Mouse (Mus musculus): ENCODE measurements around the gene Dazap1.
A peak's percentile ranks its signal among the peaks of the same experiment; 100 is the strongest.

The Dazap1 gene

DNA sequence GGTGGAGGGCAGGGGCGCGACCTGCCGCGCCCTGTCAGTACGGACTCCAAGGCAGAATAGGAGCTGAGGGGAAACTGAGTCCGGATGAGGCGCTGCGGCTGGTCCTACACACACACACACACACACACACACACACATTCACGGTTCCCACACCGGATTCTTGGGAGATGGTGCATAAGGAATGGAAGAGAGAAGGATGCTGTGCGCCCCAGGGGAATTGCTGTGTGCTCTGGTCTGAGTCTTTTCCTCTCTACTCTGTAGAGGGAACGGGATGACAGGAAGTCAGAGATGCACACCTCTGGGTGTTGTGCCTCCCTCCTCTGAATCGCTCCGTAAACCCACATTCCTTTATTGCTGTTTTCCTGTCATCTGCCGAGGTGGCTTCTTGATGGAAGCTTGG is 38.0 kb downstream of the Dazap1 start:
- peak; percentile 68 to 75 for DNase-seq

DNA sequence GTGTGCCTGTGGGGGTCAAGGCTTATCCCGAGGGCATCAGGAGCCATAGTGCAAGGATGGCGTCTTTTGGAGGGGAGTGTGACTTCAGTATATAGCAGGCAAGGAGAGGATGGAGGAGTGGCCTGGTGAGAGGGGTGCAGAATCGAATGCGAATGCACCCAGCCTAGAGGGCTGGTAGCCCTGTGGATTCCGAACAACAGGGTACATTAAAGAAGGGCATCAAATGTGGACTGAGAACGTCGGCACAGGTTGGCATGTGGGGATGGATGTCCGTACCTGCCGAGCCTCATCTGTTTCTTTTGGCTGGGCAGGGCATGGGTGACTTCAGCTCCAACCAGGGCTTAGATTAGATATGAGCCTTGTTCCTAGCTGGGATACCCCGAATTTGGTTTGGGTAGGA is 38.5 kb downstream of the Dazap1 start:
- peak; percentile 49 to 60 for DNase-seq

DNA sequence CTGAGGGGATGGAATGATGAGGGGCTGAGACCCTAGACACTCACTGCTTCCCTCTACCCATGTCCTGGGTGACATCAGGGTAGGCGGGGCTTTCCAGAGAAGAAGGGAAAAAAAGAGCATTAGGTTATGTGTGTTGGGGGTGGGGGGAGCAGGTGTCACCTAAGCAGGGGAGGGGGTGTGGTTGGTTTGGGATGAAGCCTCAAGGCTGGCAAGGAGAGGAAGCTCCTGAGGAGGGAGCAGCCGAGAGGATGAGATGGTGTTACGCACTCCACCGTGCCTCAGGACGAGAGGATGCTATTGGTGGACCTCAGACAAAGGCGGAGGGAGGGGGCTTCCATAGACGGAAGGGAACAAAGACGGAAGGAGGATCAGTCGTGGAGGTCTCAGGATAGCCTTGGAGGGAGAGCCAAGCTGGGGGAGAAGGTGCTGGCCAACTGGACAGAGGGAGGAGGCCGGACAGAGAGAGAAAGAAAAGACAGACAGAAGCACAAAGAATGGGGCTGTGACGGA is 39.4 kb downstream of the Dazap1 start:
- peak; percentile 90 to 94 for DNase-seq

DNA sequence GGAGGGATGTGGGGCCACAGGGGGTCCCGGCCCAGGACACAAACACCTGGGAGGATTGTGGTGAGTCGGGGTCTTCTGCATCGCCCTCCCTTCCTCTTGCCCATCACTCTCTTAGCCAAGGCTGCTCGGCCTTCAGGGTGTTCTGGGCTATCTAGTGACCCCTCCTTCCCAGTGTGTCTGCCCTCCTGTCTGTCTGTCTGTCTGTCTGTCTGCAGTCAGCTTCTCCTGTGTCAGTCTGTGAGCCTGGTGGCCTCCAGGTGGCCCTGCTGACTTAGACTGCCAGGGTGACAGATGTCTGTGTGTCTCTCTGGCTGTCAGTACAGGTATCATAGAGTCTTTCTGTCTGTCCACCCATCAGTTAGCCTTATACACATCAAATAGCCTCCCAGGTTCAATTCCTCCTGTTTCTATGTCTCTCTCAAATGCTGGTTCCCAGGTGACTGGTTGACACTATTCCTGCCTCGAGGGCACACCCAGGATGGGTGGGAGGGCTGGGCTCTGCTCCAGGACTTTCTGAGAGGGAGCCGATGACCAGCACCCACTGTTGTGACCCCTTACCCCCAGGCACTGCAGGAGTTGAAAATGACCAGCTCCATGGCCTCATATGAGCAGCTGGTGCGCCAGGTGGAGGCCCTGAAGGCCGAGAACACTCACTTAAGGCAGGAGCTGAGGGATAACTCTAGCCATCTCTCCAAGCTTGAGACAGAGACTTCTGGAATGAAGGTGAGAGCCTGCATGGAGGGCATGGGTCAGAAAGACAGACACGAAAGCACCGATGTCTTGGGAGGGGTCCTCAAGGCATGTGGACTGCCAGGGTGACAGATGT is 40.2 kb downstream of the Dazap1 start:
- peak; percentile 54 to 65 for DNase-seq

DNA sequence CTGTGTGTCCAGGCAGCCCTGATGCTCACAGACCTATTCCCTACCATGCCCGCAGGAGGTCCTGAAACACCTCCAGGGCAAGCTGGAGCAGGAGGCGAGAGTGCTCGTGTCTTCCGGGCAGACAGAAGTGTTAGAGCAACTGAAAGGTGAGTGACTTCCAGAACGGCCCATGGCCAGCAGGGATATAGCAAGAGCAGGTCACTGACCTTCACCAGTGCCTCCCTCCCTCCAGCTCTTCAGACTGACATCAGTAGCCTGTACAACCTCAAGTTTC is 40.7 kb downstream of the Dazap1 start:
- peak; percentile 59 to 65 for DNase-seq

DNA sequence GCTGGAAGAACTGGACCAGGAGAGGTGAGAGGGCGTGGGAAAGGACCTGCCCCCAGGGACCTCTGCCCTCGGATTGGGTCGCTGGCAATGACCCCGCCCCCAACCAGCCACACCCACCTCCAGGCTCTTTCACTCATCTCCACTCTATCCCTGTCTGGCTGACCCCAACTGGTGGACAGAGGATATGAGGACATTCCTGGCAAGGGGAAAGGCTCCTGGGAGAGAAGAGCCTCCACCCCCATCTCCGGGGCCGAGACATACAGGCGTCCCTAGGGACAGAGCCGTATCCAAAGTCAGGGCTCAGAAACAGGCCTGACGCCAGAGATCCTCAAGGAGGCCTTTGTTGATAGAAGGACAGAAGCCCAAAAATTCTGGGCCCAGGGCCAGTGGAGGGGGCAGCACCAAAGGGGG is 41.2 kb downstream of the Dazap1 start:
- peak; percentile 79 to 87 for DNase-seq

DNA sequence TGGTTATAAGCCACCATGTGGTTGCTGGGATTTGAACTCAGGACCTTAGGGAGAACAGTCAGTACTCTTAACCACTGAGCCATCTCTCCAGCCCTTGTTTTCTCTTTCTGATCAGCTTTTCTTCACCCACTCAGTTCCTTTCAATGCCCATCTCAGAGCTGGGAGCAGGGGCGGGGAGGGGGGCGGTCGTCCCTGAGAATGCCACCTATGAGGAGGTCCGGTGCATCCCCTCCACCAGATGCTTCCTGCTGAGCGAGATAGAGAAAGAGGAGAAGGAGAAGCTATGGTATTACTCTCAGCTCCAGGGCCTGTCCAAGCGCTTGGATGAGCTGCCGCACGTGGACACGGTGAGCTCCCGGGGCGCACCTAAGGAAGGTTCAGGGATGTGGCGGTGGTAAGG is 43.2 kb downstream of the Dazap1 start:
- DNase-seq = no peak

DNA sequence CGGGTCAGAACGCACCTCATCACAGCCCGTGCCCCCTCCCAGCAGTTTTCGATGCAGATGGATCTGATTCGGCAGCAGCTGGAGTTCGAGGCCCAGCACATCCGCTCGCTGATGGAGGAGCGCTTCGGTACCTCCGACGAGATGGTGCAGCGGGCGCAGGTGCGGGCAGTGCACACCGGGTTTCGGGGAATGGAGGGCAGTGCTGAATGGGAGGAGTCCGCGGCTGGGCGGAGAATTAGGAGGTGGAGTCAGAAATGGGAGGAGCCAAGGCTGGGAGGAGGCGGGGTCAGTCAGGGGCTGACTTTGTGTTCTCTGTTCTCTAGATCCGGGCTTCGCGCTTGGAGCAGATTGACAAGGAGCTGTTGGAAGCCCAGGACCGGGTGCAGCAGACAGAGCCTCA is 43.6 kb downstream of the Dazap1 start:
- peak in 1 of 2 experiments; percentile 48 for DNase-seq

DNA sequence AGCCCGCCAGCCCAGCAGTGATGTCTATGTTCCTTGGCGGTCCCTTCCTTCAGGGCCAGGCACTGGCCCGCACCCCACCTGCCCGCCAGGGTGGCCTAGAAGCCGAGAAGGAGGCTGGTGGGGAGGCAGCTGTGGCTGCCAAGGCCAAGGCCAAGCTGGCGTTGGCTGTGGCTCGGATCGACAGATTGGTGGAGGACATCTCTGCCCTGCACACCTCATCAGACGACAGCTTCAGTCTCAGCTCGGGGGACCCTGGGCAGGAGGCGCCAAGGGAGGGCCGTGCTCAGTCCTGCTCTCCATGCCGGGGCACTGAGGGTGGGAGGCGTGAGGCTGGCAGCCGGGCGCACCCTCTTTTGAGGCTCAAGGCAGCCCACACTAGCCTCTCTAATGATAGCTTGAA is 50.3 kb downstream of the Dazap1 start:
- peak; percentile 75 for DNase-seq

DNA sequence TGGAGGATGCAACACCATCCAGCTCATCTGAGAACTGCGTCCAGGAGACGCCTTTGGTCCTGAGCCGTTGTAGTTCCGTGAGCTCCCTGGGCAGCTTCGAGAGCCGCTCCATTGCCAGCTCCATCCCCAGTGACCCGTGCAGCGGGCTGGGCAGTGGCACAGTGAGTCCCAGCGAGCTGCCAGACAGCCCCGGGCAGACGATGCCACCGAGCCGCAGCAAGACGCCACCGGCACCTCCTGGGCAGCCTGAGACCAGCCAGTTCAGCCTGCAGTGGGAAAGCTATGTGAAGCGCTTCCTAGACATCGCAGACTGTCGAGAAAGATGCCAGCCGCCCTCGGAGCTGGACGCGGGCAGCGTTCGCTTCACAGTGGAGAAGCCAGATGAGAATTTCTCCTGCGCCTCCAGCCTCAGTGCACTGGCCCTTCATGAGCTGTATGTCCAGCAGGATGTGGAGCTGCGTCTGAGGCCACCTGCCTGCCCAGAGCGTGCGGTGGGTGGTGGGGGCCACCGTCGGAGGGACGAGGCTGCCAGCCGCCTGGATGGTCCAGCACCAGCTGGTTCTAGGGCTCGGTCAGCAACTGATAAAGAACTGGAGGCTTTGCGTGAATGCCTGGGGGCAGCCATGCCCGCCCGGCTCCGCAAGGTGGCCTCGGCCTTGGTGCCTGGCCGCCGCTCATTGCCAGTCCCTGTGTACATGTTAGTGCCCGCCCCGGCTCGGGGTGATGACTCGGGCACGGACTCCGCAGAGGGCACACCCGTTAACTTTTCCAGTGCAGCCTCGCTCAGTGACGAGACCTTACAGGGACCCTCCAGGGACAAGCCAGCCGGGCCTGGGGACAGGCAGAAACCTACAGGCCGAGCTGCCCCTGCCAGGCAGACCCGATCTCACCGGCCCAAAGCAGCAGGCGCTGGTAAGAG is 51.6 kb downstream of the Dazap1 start:
- DNase-seq = peak; percentile 65 to 68

DNA sequence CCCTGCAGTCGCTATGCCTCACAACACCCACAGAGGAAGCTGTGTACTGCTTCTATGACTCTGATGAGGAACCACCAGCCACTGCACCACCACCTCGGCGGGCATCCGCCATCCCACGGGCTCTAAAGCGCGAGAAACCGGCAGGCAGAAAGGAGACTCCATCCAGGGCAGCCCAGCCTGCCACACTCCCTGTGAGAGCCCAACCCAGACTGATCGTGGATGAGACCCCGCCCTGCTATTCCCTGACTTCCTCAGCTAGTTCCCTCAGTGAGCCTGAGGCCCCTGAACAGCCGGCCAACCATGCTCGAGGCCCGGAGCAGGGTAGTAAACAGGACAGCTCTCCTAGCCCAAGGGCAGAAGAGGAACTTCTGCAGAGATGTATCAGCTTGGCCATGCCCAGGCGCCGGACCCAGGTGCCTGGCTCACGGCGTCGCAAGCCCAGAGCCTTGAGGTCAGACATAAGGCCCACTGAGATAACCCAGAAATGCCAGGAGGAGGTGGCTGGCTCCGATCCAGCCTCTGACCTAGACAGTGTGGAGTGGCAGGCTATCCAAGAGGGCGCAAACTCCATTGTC is 52.4 kb downstream of the Dazap1 start:
- peak; percentile 68 to 74 for DNase-seq

DNA sequence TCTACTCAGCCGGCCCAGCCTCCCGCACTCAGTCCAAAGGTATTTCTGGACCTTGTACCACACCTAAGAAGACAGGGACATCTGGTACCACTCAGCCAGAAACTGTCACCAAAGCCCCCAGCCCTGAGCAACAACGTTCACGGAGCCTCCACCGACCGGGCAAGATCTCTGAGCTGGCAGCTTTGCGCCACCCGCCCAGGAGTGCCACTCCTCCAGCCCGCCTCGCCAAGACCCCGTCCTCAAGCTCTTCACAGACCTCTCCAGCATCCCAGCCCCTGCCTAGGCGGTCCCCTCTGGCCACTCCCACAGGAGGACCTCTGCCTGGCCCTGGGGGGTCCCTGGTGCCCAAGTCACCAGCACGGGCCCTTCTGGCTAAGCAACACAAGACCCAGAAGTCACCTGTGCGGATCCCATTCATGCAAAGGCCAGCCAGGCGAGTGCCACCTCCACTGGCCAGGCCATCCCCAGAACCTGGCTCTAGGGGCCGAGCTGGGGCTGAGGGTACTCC is 53.3 kb downstream of the Dazap1 start:
- DNase-seq = peak; percentile 42 to 51

DNA sequence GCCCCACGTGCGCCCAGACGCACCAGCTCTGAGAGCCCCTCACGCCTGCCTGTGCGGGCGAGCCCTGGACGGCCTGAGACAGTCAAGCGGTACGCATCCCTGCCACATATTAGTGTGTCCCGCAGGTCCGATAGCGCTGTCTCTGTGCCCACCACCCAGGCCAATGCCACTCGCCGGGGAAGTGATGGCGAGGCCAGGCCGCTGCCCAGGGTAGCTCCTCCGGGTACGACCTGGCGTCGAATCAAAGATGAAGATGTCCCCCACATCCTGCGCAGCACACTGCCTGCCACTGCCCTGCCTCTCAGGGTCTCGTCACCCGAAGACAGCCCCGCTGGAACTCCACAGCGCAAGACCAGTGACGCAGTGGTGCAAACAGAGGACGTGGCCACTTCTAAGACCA is 54.0 kb downstream of the Dazap1 start:
- DNase-seq = peak in 1 of 2 experiments; percentile 38

DNA sequence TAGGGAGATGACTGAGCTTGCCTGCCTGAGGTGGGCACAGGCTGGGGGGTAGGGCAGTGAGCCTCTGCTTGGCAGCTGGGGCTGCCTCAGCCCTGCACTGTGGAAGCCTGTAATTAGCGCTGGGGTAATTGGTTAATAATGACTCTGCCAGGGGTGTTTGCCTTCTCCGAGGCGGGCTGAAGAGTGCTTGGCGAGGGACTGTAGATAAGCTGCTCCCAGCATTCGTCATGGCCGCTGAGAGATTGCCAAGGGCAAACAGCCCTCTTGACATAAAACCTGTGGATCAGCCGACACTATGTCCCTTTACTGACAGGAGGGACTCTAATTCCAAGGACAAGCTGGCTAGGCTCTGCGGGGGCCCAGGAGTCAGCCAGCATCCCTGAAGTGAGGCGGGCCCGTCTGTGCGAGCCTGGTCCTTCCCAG is 55.1 kb downstream of the Dazap1 start:
- DNase-seq = peak; percentile 69 to 70

DNA sequence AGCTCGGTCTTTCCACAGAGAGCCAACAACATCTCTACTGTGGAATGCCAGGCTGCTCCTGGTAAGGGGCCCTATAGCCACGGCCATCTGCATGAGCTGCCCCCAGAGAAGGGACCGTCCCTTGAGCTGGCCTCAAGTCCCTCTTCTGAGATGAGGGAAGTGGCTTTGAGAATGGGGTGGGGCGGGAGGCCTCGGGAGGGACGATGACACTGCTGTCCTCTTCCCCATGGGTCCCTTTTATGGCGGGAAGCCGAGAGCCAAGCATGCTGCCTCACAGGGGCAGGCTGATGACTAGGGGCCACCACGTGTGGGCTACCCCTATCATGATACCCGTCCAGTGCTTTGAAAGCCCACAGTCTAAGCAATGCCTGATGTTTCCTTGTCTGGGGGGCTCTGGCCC is 55.7 kb downstream of the Dazap1 start:
- DNase-seq = peak; percentile 41 to 45

DNA sequence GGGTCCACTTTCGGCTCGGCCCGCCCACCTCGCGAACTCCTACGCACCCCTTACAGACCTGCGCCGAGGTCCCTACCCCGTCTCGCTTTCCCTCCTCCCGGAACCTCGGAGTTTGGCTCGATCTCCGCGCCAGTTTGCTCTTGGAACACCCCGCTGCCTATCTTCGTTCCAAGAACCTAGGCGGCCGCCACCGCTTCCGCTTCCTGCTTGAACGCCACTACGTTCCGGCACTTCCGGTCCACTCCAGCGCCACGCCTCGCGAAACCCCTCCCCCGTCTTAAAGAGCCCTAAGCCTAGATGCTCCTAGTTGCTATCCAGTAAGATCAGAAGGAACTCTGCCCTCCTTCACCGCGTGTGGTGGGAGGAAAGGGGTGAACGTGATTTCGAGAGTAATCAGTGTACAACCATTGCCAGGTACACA is 59.1 kb downstream of the Dazap1 start, which contains the start of gene 2310011J03Rik:
Gene 2310011J03Rik, minus strand, starts transcription at position 198 of the 421 bp plus-strand sequence.
- peak; percentile 94 to 95 for DNase-seq

DNA sequence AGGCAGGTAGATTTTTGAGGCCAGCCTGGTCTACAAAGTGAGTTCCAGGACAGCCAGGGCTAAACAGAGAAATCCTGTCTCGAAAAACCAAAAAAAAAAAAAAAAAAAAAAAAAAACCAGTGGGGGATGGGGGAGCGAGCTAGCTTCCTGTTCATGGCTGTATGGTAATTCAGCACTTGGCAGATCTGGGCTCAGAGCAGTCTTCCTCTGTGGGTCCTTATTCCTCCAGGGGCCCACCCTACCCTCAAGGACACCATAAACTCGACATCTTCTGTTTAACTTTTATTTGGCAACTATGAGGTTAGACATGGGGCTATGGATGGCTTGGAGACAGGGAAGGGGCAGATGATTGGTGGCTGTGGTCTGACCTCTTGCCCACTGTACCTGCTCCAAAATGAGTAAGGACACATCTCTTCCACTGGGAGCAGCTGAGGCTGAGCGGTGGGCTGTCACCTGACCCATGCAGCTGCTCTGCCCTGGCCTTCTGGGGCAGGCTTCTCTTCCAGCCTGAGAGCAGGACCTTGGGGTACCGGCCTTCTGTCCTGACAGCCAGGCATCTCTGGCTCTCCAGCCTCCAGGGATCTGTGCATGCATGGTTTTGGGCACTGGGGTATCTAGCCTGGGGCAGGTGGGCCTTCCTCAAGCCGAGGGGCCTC is 59.9 kb downstream of the Dazap1 start:
- DNase-seq = no peak

DNA sequence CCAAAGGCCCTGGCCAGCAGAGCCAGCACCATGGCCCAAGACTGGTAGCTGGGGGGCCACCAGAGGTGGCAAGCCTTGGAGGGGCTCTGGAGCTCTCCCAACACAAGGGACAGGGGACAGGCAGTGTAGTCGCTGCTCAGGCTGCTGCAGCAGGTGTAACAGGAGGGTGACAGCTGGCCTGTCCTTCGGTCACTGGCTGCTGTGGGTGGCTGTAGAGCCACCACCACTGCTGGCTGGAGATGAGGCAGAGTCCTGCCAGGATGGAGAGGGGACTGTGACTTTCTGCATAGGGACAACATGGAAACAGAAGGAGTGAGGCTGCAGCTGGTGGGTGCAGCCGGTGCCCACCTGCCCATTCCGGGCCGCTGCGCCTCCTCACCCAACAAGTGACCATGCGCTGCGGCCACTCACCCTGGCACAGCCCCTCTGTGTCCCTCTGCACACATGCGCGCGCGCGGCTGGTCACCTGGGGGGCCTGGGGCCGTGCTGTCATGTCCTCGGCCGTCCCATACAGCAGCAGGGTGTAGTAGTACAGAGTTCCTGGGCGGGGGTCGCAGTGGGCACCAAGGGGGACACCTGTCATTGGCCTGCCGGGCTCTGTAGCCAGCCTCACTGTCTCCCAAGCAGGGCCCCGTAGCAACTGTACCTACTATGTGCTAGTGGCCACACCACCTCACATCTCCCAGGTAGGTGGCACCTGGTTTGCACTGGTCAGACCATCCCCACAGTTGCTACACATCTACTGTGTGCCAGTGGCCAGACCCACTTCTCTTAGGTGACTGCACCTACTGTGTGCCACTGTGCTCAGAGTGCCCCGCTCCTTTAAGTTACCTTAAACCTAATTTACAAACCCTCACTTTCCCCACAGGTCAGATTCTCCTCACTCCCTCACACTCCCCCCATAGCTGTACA is 60.6 kb downstream of the Dazap1 start:
- no peak for DNase-seq

DNA sequence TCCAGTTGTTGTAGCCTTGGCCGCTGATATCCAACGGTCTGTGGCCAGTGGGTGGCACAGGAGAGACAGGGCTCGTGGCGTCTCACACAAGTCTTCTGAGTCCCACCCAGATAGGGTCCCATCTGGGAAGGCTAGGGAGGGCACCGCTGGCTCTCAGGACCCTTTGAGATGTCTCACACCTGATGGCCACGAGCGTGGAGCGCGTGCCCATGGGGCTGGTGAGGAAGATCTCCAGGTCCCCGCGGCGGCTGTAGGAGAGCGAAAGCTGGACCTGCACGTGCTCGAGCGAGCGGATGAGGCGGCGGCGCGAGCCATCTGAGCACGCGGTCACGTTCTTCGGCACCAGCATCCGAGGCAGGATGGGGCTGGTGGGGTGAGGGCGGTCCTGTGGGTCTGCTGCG is 61.5 kb downstream of the Dazap1 start:
- peak; percentile 41 to 58 for DNase-seq

DNA sequence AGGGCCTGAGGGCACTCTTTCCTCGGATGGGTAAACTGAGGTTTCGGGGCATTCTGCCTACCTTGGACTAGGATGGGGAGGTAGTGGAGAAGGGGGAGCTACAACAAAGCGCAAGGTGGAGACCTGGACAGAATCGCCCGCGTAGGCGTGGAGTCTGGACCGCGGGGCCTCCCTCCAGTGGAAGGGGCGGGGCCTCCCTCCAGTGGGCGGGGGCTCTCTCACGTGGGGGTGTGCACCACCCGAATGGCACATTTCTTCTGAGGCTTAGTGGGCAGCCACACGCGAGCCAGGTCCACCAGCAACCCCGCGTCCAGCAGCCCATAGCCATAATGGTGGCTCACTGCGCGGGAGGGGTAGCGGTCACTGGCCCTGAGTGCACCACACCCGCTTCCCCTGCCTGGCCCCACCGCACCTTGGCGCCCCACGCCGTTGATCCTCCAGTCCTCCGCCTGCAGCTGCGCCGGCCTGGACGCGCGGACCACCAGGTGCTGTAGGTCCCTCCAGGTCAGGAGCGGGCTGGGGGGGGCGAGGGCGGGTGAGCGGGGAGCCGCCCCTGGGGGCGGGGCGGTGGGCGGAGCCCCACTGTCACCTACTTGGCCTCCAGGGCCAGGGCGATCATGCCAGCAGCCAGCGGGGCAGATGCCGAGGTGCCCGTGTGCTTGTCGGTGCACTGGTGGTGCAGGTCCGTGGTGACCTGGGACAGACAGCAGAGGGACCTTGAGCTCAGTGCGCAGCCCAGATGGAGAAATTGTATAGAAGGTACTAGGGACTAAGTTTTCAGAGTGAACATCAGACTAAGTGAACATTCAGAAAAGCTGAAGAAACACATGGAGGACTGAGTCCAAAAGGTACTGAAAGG is 62.2 kb downstream of the Dazap1 start:
- peak; percentile 73 to 75 for DNase-seq
